Mouse (Mus musculus): ENCODE measurements at regions not wholly inside any gene's neighbourhood (a gene's known extent, or its start where the extent isn't known, plus 50 kb on each side); places are given as distances from the start of the nearest gene placed in this dataset.
A peak's percentile ranks its signal among the peaks of the same experiment; 100 is the strongest.

GRCm38 (mm10) chr10:97368625-97369024, 110.8 kb upstream of the Dcn start:
- no peak overlapping the region for H3K4me2 ChIP-seq (ENCODE audit: low read depth)
- H3K9me3 ChIP-seq (ENCODE audit: control insufficient read depth, low read length): no peaks in the 10 kb centered on the region
- no peak for ATAC-seq (ENCODE audit: insufficient read depth, low FRiP score, low TSS enrichment)
- 84% methylated on average over 3 of the region's 3 CpGs for WGBS
- H3K36me3 ChIP-seq (ENCODE audit: control insufficient read depth, insufficient read depth, low read length): no peaks in the 10 kb centered on the region
- H3K27ac ChIP-seq (ENCODE audit: low read depth, low read length): no peak overlapping the region
- H3K4me1 ChIP-seq (ENCODE audit: control insufficient read depth, insufficient read depth, low read length): no peaks in the 10 kb centered on the region
- no peak overlapping the region for H3K4me3 ChIP-seq (ENCODE audit: low read depth, low read length)
- DNase-seq (ENCODE audit: low spot score): no peak
- no peaks in the 10 kb centered on the region for H3K27me3 ChIP-seq (ENCODE audit: control insufficient read depth, insufficient read depth, low read length)
- H3K9ac ChIP-seq (ENCODE audit: low read length): no peak overlapping the region

GRCm38 (mm10) chr10:97375824-97376223, 103.6 kb upstream of the Dcn start:
- Histone ChIP-seq H3K4me2 (ENCODE audit: low read depth) (no peak overlapping the region), H3K9me3 (ENCODE audit: control insufficient read depth, low read length) (no peaks in the 10 kb centered on the region), H3K27me3 (ENCODE audit: control insufficient read depth, insufficient read depth, low read length) (no peaks in the 10 kb centered on the region), H3K36me3 (ENCODE audit: control insufficient read depth, insufficient read depth, low read length) (no peaks in the 10 kb centered on the region), H3K4me1 (ENCODE audit: control insufficient read depth, insufficient read depth, low read length) (no peaks in the 10 kb centered on the region), H3K27ac (ENCODE audit: low read depth, low read length) (no peak overlapping the region), H3K9ac (ENCODE audit: low read length) (no peak overlapping the region), H3K4me3 (ENCODE audit: low read depth, low read length) (no peak overlapping the region)
- WGBS: 13% methylated on average over 2 of the region's 2 CpGs
- ATAC-seq (ENCODE audit: insufficient read depth, low FRiP score, low TSS enrichment) (no peak), DNase-seq (ENCODE audit: low spot score) (peak; percentile 65)

GRCm38 (mm10) chr10:97376376-97376775, 103.0 kb upstream of the Dcn start:
- DNase-seq (ENCODE audit: low spot score): no peak

GRCm38 (mm10) chr10:97381586-97381985, 97.8 kb upstream of the Dcn start:
- no peak overlapping the region for H3K4me3 ChIP-seq (ENCODE audit: low read depth, low read length)

More at GRCm38 (mm10) chr10:97376376-97376775, 103.0 kb upstream of the Dcn start:
- Histone ChIP-seq H3K4me1 (ENCODE audit: control insufficient read depth, insufficient read depth, low read length) (no peaks in the 10 kb centered on the region), H3K4me3 (ENCODE audit: low read depth, low read length) (no peak overlapping the region), H3K9ac (ENCODE audit: low read length) (no peak overlapping the region), H3K36me3 (ENCODE audit: control insufficient read depth, insufficient read depth, low read length) (no peaks in the 10 kb centered on the region), H3K9me3 (ENCODE audit: control insufficient read depth, low read length) (no peaks in the 10 kb centered on the region), H3K4me2 (ENCODE audit: low read depth) (no peak overlapping the region), H3K27ac (ENCODE audit: low read depth, low read length) (no peak overlapping the region), H3K27me3 (ENCODE audit: control insufficient read depth, insufficient read depth, low read length) (no peaks in the 10 kb centered on the region)
- ATAC-seq (ENCODE audit: insufficient read depth, low FRiP score, low TSS enrichment): no peak
- 67% methylated on average over 4 of the region's 4 CpGs for WGBS

GRCm38 (mm10) chr10:97383881-97384280, 95.5 kb upstream of the Dcn start:
- 94% methylated on average over 1 of the region's 1 CpGs for WGBS
- no peak overlapping the region for H3K9ac ChIP-seq (ENCODE audit: low read length)
- no peaks in the 10 kb centered on the region for H3K27me3 ChIP-seq (ENCODE audit: control insufficient read depth, insufficient read depth, low read length)
- H3K4me3 ChIP-seq (ENCODE audit: low read depth, low read length): no peak overlapping the region
- H3K4me2 ChIP-seq (ENCODE audit: low read depth): no peak overlapping the region
- ATAC-seq (ENCODE audit: insufficient read depth, low FRiP score, low TSS enrichment) (no peak), DNase-seq (ENCODE audit: low spot score) (no peak)
- no peaks in the 10 kb centered on the region for H3K4me1 ChIP-seq (ENCODE audit: control insufficient read depth, insufficient read depth, low read length)
- no peaks in the 10 kb centered on the region for H3K9me3 ChIP-seq (ENCODE audit: control insufficient read depth, low read length)
- no peaks in the 10 kb centered on the region for H3K36me3 ChIP-seq (ENCODE audit: control insufficient read depth, insufficient read depth, low read length)
- no peak overlapping the region for H3K27ac ChIP-seq (ENCODE audit: low read depth, low read length)

More at GRCm38 (mm10) chr10:97381586-97381985, 97.8 kb upstream of the Dcn start:
- no peak for DNase-seq (ENCODE audit: low spot score)
- no peaks in the 10 kb centered on the region for H3K9me3 ChIP-seq (ENCODE audit: control insufficient read depth, low read length)
- H3K27ac ChIP-seq (ENCODE audit: low read depth, low read length): no peak overlapping the region
- no peaks in the 10 kb centered on the region for H3K27me3 ChIP-seq (ENCODE audit: control insufficient read depth, insufficient read depth, low read length)
- H3K4me2 ChIP-seq (ENCODE audit: low read depth): no peak overlapping the region
- ATAC-seq (ENCODE audit: insufficient read depth, low FRiP score, low TSS enrichment): no peak
- no peak overlapping the region for H3K9ac ChIP-seq (ENCODE audit: low read length)
- H3K4me1 ChIP-seq (ENCODE audit: control insufficient read depth, insufficient read depth, low read length): no peaks in the 10 kb centered on the region
- H3K36me3 ChIP-seq (ENCODE audit: control insufficient read depth, insufficient read depth, low read length): no peaks in the 10 kb centered on the region

GRCm38 (mm10) chr10:97387196-97387876, 92.1 kb upstream of the Dcn start:
- Histone ChIP-seq H3K27ac (ENCODE audit: low read depth, low read length) (no peak overlapping the region), H3K27me3 (ENCODE audit: control insufficient read depth, insufficient read depth, low read length) (no peaks in the 10 kb centered on the region), H3K36me3 (ENCODE audit: control insufficient read depth, insufficient read depth, low read length) (no peaks in the 10 kb centered on the region), H3K9ac (ENCODE audit: low read length) (no peak overlapping the region), H3K4me2 (ENCODE audit: low read depth) (no peak overlapping the region), H3K4me1 (ENCODE audit: control insufficient read depth, insufficient read depth, low read length) (no peaks in the 10 kb centered on the region), H3K9me3 (ENCODE audit: control insufficient read depth, low read length) (no peaks in the 10 kb centered on the region), H3K4me3 (ENCODE audit: low read depth, low read length) (no peak overlapping the region)
- no peak for DNase-seq (ENCODE audit: low spot score)
- WGBS: 90% methylated on average over 3 of the region's 3 CpGs
- no peak for ATAC-seq (ENCODE audit: insufficient read depth, low FRiP score, low TSS enrichment)

- 75% methylated on average over 7 of the region's 7 CpGs for WGBS
- Histone ChIP-seq H3K9me3 (ENCODE audit: control insufficient read depth, low read length) (no peaks in the 10 kb centered on the region), H3K27me3 (ENCODE audit: control insufficient read depth, insufficient read depth, low read length) (no peaks in the 10 kb centered on the region), H3K36me3 (ENCODE audit: control insufficient read depth, insufficient read depth, low read length) (no peaks in the 10 kb centered on the region), H3K4me2 (ENCODE audit: low read depth) (no peak overlapping the region), H3K4me1 (ENCODE audit: control insufficient read depth, insufficient read depth, low read length) (no peaks in the 10 kb centered on the region), H3K27ac (ENCODE audit: low read depth, low read length) (no peak overlapping the region), H3K4me3 (ENCODE audit: low read depth, low read length) (no peak overlapping the region), H3K9ac (ENCODE audit: low read length) (no peak overlapping the region)
- no peak for DNase-seq (ENCODE audit: low spot score)
- no peak for ATAC-seq (ENCODE audit: insufficient read depth, low FRiP score, low TSS enrichment)
Measured at GRCm38 (mm10) chr10:97389647-97390590, 89.5 kb upstream of the Dcn start.

- H3K4me1 ChIP-seq (ENCODE audit: control insufficient read depth, insufficient read depth, low read length): no peaks in the 10 kb centered on the region
- 78% methylated on average over 9 of the region's 9 CpGs for WGBS
- H3K9me3 ChIP-seq (ENCODE audit: control insufficient read depth, low read length): no peaks in the 10 kb centered on the region
- DNase-seq (ENCODE audit: low spot score) (no peak), ATAC-seq (ENCODE audit: insufficient read depth, low FRiP score, low TSS enrichment) (no peak)
- H3K9ac ChIP-seq (ENCODE audit: low read length): no peak overlapping the region
- H3K36me3 ChIP-seq (ENCODE audit: control insufficient read depth, insufficient read depth, low read length): no peaks in the 10 kb centered on the region
- H3K4me2 ChIP-seq (ENCODE audit: low read depth): no peak overlapping the region
- H3K27me3 ChIP-seq (ENCODE audit: control insufficient read depth, insufficient read depth, low read length): no peaks in the 10 kb centered on the region
- no peak overlapping the region for H3K27ac ChIP-seq (ENCODE audit: low read depth, low read length)
- no peak overlapping the region for H3K4me3 ChIP-seq (ENCODE audit: low read depth, low read length)
Measured at GRCm38 (mm10) chr10:97397062-97397771, 82.2 kb upstream of the Dcn start.
